Mouse (Mus musculus): ENCODE measurements around the gene Klrk1. TPM values are rescaled to one million over a fixed set of nuclear protein-coding genes. Genes with fewer than 3 reads are reported as not detected.
"Not testable (repeated sequence)": the region's sequence is repeated elsewhere in the genome, so short reads cannot be mapped to it uniquely, and the experiment has no call there.

The Klrk1 gene
- not detected in 2 replicates for polyA plus RNA-seq (2016; fragmentation: Nextera tagmentation; extraction: Ambion mirVana)

DNA sequence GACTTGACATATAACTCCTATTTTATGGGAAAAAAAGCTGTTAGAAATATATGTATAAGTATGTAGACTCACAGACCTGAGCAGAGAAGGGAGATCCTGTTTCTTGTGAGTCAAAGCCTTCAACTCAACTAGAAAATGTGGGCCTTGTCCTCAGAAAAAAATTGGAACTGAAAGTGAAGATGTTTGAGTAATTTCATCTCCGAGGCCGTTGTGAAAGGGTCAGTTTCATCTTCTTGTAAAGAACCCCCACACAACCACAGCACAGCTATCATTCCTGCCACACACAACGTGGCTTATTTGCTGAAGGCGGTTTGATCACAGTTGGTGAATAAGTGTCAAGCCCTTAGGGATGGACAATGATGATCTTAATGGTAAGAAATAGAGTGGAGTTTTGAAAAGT, at the start of gene Klrk1:
Gene Klrk1 (minus strand): TSS at position 130 of the 400 bp plus-strand sequence.
- no peaks in the 10 kb centered on the region for H3K27me3 ChIP-seq (ENCODE audit: low read depth, poor library complexity, severe bottlenecking)
- no peaks in the 10 kb centered on the region for H3K9me3 ChIP-seq (replicated peaks)
- H3K27ac ChIP-seq: no peak within 1 kb of the TSS
- no peak for DNase-seq (ENCODE audit: low spot score)
- no peaks in the 10 kb centered on the region for H3K36me3 ChIP-seq
- no peaks in the 10 kb centered on the region for H3K4me1 ChIP-seq
- H3K4me3 ChIP-seq: no peak within 1 kb of the TSS
- WGBS: 82% methylated on average over 4 of the region's 4 CpGs

DNA sequence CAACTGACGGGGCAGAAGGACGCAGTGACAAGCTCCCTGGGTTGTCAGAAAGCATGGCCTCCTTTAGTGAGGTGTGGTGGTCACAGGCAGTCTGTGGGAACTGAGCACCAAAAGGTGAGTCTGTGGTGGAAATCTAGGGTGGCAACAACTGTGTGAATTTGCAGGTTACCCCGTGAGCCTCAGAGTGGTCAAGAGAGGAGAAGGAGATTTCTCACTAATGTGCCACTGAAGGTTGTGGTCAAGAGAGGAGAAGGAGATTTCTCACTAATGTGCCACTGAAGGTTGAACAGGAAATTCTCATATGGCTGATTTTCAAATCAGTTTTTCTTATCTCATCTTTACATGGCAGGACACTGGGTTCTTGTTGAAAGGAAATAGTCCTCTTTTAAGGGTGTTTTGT, 37.6 kb upstream of the Klrk1 start:
- DNase-seq (ENCODE audit: low spot score); H3K36me3 ChIP-seq; H3K9me3 ChIP-seq (replicated peaks); H3K4me3 ChIP-seq; H3K27me3 ChIP-seq (ENCODE audit: low read depth, poor library complexity, severe bottlenecking); H3K4me1 ChIP-seq; H3K27ac ChIP-seq: not testable (repeated sequence)
- WGBS: 80% methylated on average over 1 of the region's 3 CpGs

DNA sequence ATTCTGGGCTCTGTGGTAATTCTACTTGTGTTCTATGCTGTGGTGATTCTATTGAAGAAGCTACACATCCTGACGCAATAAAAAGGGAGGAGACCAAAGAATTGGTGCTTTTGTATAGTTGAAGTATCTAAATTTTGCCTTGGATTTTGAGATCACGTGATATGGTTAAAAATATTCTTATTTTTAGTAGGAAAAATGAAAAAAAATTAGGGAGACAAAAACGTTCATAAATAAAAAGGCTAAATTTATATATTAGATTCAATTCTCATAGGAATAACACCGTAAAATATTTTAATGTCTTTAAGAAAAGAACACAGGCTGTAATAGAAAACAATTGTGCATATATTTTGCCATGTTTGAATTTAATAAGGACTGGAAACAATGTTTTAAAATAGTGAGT, 36.9 kb upstream of the Klrk1 start, which contains the start of gene Klrc2:
Gene Klrc2 (minus strand): TSS at position 101 of the 400 bp plus-strand sequence.
- not testable (repeated sequence) for H3K4me3 ChIP-seq; H3K27me3 ChIP-seq (ENCODE audit: low read depth, poor library complexity, severe bottlenecking); DNase-seq (ENCODE audit: low spot score); H3K4me1 ChIP-seq; H3K9me3 ChIP-seq (replicated peaks); H3K27ac ChIP-seq; H3K36me3 ChIP-seq
- WGBS: 81% methylated on average over 4 of the region's 4 CpGs

DNA sequence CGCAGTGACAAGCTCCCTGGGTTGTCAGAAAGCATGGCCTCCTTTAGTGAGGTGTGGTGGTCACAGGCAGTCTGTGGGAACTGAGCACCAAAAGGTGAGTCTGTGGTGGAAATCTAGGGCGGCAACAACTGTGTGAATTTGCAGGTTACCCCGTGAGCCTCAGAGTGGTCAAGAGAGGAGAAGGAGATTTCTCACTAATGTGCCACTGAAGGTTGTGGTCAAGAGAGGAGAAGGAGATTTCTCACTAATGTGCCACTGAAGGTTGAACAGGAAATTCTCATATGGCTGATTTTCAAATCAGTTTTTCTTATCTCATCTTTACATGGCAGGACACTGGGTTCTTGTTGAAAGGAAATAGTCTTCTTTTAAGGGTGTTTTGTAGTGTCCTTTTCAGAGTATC, 20.4 kb upstream of the Klrk1 start:
- not testable (repeated sequence) for DNase-seq (ENCODE audit: low spot score); H3K27ac ChIP-seq; H3K4me1 ChIP-seq; H3K36me3 ChIP-seq; H3K4me3 ChIP-seq; H3K9me3 ChIP-seq (replicated peaks); H3K27me3 ChIP-seq (ENCODE audit: low read depth, poor library complexity, severe bottlenecking)
- 83% methylated on average over 1 of the region's 3 CpGs for WGBS

DNA sequence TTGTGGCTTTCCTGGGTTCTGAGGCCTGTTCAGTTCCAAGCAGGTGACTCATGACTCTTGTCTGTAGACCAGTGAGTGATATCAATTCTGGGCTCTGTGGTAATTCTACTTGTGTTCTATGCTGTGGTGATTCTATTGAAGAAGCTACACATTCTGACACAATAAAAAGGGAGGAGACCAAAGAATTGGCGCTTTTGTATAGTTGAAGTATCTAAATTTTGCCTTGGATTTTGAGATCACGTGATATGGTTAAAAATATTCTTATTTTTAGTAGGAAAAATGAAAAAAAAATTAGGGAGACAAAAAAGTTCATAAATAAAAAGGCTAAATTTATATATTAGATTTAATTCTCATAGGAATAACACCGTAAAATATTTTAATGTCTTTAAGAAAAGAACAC, 19.6 kb upstream of the Klrk1 start, which contains the start of gene Klrc3:
Gene Klrc3 (minus strand): TSS at position 101 of the 400 bp plus-strand sequence.
- H3K27ac ChIP-seq; H3K4me1 ChIP-seq; H3K36me3 ChIP-seq; H3K4me3 ChIP-seq; DNase-seq (ENCODE audit: low spot score); H3K27me3 ChIP-seq (ENCODE audit: low read depth, poor library complexity, severe bottlenecking); H3K9me3 ChIP-seq (replicated peaks): not testable (repeated sequence)
- WGBS: 86% methylated on average over 3 of the region's 3 CpGs

DNA sequence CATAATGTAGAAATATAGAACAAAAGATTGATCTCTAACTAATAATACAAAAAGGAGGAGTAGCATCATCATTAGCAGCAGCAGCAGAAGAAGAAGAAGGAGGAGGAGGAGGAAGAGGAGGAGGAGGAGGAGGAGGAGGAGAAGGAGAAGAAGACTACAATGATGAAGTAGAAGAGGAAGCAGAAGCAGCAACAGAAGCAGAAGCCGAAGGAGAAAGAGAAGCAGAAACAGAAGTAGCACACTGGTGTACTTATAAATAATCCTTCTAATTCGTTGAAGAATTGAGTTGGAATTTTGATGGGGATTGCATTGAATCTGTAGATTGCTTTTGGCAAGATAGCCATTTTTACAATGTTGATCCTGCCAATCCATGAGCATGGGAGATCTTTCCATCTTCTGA, 7.4 kb upstream of the Klrk1 start:
- DNase-seq (ENCODE audit: low spot score); H3K27ac ChIP-seq; H3K4me1 ChIP-seq; H3K9me3 ChIP-seq (replicated peaks); H3K4me3 ChIP-seq; H3K27me3 ChIP-seq (ENCODE audit: low read depth, poor library complexity, severe bottlenecking); H3K36me3 ChIP-seq: not testable (repeated sequence)
- 76% methylated on average over 2 of the region's 2 CpGs for WGBS

DNA sequence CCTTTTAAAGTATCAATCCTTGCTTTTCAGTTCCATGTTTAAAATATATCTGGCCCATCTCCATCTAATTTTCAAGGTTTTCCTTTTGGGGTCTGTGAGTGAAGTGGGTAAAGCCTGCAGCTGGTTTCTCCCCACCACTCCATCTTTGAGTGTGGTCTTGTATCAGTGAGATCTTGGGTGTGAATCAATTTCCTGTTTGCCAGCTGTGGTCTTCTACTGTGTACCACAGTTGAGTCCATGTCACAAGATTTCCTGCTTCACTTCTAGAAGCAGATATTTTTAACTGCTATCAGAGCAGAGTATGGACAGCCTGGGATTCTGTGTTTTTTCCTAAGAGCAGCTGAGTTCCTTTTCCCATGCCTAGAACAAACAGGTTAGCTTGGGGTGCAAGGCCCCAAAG, 15.3 kb downstream of the Klrk1 start:
- Histone ChIP-seq H3K27me3 (ENCODE audit: low read depth, poor library complexity, severe bottlenecking) (no peaks in the 10 kb centered on the region), H3K4me1 (no peaks in the 10 kb centered on the region), H3K4me3 (no peak overlapping the region), H3K9me3 (replicated peaks) (no peaks in the 10 kb centered on the region), H3K27ac (no peak overlapping the region), H3K36me3 (no peaks in the 10 kb centered on the region)
- DNase-seq (ENCODE audit: low spot score): no peak

DNA sequence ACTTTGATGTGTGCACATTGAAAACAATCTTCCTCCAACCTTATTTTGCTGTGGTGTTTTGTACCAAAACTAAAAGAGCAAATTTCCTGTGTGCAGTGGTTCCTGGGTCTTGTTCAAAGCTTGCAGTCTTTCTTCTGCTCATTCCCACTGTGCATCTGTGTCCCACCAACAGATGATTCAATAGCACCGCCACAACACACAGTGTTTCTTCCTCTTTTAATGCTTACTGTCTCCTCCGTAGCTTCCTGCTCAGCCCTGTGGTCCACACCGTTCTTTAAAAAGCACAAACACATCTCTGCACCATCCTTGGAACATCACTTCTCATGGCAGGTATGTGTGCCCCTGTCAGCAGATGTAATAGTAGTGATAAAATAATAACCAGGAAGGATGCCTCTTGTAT, 32.2 kb downstream of the Klrk1 start, which contains the start of gene Klrd1:
Gene Klrd1 (plus strand): TSS at position 275 of the 400 bp plus-strand sequence.
- Histone ChIP-seq H3K27me3 (ENCODE audit: low read depth, poor library complexity, severe bottlenecking) (no peaks in the 10 kb centered on the region), H3K27ac (no peak within 1 kb of the TSS), H3K36me3 (no peaks in the 10 kb centered on the region), H3K4me1 (no peaks in the 10 kb centered on the region), H3K9me3 (replicated peaks) (no peaks in the 10 kb centered on the region), H3K4me3 (no peak within 1 kb of the TSS)
- no peak for DNase-seq (ENCODE audit: low spot score)
- 88% methylated on average over 3 of the region's 3 CpGs for WGBS

DNA sequence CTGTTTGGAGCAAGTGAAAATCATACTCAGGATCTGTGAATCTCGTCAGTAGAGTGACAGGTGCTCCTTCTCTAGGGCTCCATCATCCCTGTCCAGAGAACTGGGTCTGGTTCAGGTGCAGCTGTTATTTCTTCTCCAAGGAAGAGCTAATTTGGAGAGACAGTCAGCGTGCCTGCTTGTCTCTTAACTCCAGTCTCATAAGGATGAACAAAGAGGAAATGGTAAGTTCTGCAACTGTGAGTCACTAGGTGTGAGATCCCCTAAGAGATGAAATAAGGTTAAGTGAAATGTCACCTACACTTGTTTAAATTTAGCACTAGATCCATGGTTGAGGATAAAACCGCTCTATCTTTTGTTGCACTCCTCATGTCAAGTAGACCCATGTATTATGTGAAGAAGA, 40.6 kb downstream of the Klrk1 start:
- no peaks in the 10 kb centered on the region for H3K27me3 ChIP-seq (ENCODE audit: low read depth, poor library complexity, severe bottlenecking)
- H3K4me1 ChIP-seq: no peaks in the 10 kb centered on the region
- H3K27ac ChIP-seq: no peak overlapping the region
- H3K36me3 ChIP-seq: no peaks in the 10 kb centered on the region
- no peak overlapping the region for H3K4me3 ChIP-seq
- 84% methylated on average over 3 of the region's 3 CpGs for WGBS
- H3K9me3 ChIP-seq (replicated peaks): no peaks in the 10 kb centered on the region
- DNase-seq (ENCODE audit: low spot score): no peak

DNA sequence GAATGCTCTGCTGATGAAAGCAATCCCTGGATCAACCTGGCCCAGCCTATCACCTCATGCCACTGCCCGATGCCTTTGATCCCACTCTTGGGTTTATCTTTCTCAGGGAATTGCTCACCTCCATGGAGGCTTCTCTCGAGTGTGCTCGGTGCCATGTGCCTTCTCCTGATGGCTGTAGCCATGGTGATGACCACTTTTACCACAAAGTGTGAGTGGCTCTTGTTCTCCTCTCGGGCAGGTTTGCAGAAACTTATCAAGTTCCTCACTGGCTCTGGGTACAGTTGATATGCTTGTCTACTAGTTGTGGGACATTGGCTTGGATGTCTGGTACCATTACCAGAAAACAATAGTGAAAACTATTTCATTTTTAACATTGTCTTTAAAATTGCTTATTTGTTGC, 41.8 kb downstream of the Klrk1 start:
- no peak overlapping the region for H3K27ac ChIP-seq
- no peaks in the 10 kb centered on the region for H3K27me3 ChIP-seq (ENCODE audit: low read depth, poor library complexity, severe bottlenecking)
- H3K4me1 ChIP-seq: no peaks in the 10 kb centered on the region
- no peaks in the 10 kb centered on the region for H3K9me3 ChIP-seq (replicated peaks)
- DNase-seq (ENCODE audit: low spot score): no peak
- WGBS: 85% methylated on average over 4 of the region's 4 CpGs
- no peaks in the 10 kb centered on the region for H3K36me3 ChIP-seq
- no peak overlapping the region for H3K4me3 ChIP-seq

DNA sequence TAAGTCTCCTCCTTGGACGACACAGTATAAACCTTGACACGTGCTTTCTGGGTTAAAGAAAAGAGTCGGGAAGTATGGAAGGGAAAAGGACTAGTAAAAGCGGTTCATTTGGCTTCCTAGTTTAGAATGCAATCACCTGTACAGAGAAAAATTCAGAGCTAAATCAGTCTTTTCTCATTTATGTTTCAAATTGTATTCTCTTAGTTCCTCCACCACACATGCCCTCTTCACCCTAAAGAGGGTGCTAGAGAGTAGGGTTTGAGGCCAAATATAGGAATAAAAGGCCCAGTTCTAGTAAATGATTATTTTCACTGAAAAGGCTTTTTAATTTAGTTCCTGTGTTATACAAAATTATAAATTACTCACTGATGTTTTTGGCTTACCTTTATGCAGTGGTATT, 42.4 kb downstream of the Klrk1 start:
- DNase-seq (ENCODE audit: low spot score): no peak
- Histone ChIP-seq H3K9me3 (replicated peaks) (no peaks in the 10 kb centered on the region), H3K4me1 (no peaks in the 10 kb centered on the region), H3K27ac (no peak overlapping the region), H3K36me3 (no peaks in the 10 kb centered on the region), H3K27me3 (ENCODE audit: low read depth, poor library complexity, severe bottlenecking) (no peaks in the 10 kb centered on the region), H3K4me3 (no peak overlapping the region)
- 64% methylated on average over 4 of the region's 4 CpGs for WGBS

DNA sequence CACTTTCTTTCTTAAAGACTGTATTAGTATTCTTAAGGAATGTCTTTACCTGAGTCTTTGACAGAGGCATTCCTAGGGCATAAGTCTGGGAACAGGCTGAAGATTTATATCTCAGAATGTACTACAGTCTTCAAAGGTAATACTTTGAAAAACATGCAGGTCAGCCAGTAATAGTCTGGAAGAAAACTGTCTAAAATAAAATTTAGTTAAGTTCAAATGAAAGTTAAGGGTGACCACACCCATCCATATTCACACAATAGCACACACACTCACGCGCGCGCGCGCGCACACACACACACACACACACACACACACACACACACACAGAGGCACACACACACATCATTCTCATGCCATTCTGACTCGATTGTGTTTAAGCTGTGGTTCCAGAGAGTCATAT, 46.1 kb downstream of the Klrk1 start, which contains the start of gene Klre1:
Gene Klre1 (plus strand): TSS at position 301 of the 400 bp plus-strand sequence.
- H3K27me3 ChIP-seq (ENCODE audit: low read depth, poor library complexity, severe bottlenecking): no peaks in the 10 kb centered on the region
- H3K36me3 ChIP-seq: no peaks in the 10 kb centered on the region
- DNase-seq (ENCODE audit: low spot score): no peak
- 95% methylated on average over 8 of the region's 8 CpGs for WGBS
- H3K9me3 ChIP-seq (replicated peaks): no peaks in the 10 kb centered on the region
- no peaks in the 10 kb centered on the region for H3K4me1 ChIP-seq
- no peak within 1 kb of the TSS for H3K4me3 ChIP-seq
- H3K27ac ChIP-seq: no peak within 1 kb of the TSS

DNA sequence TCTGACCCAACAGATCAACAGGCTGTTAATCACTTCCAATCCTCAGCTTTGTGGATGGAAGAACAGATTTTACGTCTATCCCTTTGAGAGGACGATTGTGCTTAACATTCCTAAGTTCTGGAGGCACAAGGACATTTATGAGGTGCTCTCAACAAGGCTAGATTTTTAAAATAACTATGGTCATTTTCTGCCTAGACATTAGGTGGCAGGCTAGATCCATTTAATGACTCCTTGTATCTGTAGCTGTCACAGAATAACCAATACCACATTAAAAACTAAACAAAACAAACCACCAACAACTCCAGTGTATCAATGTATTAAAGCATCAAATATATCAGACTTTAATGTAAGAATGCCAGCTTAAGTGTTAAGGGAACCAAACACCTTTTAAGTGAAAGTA, 48.3 kb downstream of the Klrk1 start:
- no peak overlapping the region for H3K27ac ChIP-seq

DNA sequence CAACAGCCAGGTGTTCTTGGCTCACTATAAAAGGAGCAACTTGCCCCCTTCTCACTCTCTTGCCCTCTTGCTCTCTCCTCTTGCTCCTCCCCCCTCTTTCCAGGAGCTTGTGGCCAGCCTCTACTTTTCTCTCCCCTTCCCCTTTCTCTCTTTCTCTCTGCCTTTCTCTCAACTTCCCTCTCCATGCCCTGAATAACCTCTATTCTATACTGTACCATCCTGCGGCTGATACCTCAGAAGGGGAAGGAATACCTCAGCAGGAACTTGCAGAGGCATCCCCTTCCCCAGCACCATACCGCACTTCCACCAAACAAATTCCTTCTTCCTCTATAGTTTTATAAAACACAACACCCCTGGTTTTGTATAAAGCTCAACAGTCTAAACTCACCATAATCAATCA, 58.4 kb downstream of the Klrk1 start:
- no peak for DNase-seq (ENCODE audit: low spot score)
- WGBS: 82% methylated on average over 2 of the region's 2 CpGs

More for the DNA sequence above, 48.3 kb downstream of the Klrk1 start:
- no peaks in the 10 kb centered on the region for H3K36me3 ChIP-seq
- H3K4me3 ChIP-seq: no peak overlapping the region
- WGBS: 32% methylated on average over 2 of the region's 2 CpGs
- H3K9me3 ChIP-seq (replicated peaks): no peaks in the 10 kb centered on the region
- H3K27me3 ChIP-seq (ENCODE audit: low read depth, poor library complexity, severe bottlenecking): no peaks in the 10 kb centered on the region
- no peaks in the 10 kb centered on the region for H3K4me1 ChIP-seq
- no peak for DNase-seq (ENCODE audit: low spot score)

More for the DNA sequence above, 58.4 kb downstream of the Klrk1 start:
- Histone ChIP-seq H3K9me3 (replicated peaks) (no peaks in the 10 kb centered on the region), H3K36me3 (no peaks in the 10 kb centered on the region), H3K27me3 (ENCODE audit: low read depth, poor library complexity, severe bottlenecking) (no peaks in the 10 kb centered on the region), H3K27ac (no peak overlapping the region), H3K4me1 (no peaks in the 10 kb centered on the region), H3K4me3 (no peak overlapping the region)

Data from limb, embryonic 10.5 days (tissue).